Mouse (Mus musculus) bone marrow, adult 2 months (tissue): ENCODE results near the gene Slc7a15. TPM values are rescaled to one million over a fixed set of nuclear protein-coding genes. Genes with fewer than 3 reads are reported as not detected.
"Not testable (repeated sequence)": the region's sequence is repeated elsewhere in the genome, so short reads cannot be mapped to it uniquely, and the experiment has no call there.

Experiments used
- H3K27ac ChIP-seq: fragments of 200-500 bp; 2 replicates; pipeline ENCODE4 v1.5.1; 2012; ENCODE audit warnings: low read depth, mild to moderate bottlenecking, control low read depth, inconsistent platforms, low read length; ENCODE audit not compliant: control insufficient read depth, poor library complexity, insufficient read depth
- H3K4me1 ChIP-seq: fragments of 200-500 bp; 2 replicates; pipeline ENCODE4 v1.6.1; 2011; ENCODE audit warnings: low read length; ENCODE audit not compliant: control insufficient read depth, insufficient read depth
- H3K4me3 ChIP-seq: fragments of 200-500 bp; replicated peaks from 2 replicates; pipeline ENCODE3; 2011; ENCODE audit warnings: mild to moderate bottlenecking, low read depth, low read length, control low read depth; ENCODE audit not compliant: control insufficient read depth
- CTCF ChIP-seq: fragments of 200-500 bp; IDR thresholded peaks from 2 replicates; pipeline ENCODE4 v1.5.1; 2011; ENCODE audit warnings: low read length, control low read depth; ENCODE audit not compliant: control insufficient read depth, insufficient read depth
- POLR2A ChIP-seq: fragments of 200-500 bp; IDR thresholded peaks from 2 replicates; pipeline ENCODE4 v1.6.1; 2011; ENCODE audit warnings: low read depth, mild to moderate bottlenecking, control low read depth, low read length, borderline replicate concordance; ENCODE audit not compliant: control insufficient read depth
- WGBS: fragments of 180-500 bp; shearing (Covaris S2); methylation state at CpG from one replicate; pipeline ENCODE4 v1.1.7; 2018; 5-methylcytosine and 5-hydroxymethylcytosine counted together
- polyA plus RNA-seq: library from polyadenylated mRNA; stranded (reverse); fragments of >200 nt; gene quantifications from 2 replicates; pipeline ENCODE4 v1.2.4, GENCODE M21; 2011; ENCODE audit warnings: low replicate concordance; ENCODE audit not compliant: missing spikeins, insufficient read depth, insufficient read length

The Slc7a15 gene
- polyA plus RNA-seq, 1 experiment: not detected

- Histone ChIP-seq H3K27ac (no peak overlapping the region), H3K4me1 (no peaks in the 10 kb centered on the region), H3K4me3 (no peak overlapping the region)
- TF ChIP-seq CTCF: no peak
- TF ChIP-seq POLR2A: no peak
- 69% methylated on average over 11 of the region's 11 CpGs for WGBS
Observed at GRCm38 (mm10) chr12:8573405-8573804, 25.5 kb downstream of the Slc7a15 start.

- 39% methylated on average over 12 of the region's 12 CpGs for WGBS
- H3K4me3 ChIP-seq, H3K27ac ChIP-seq: not testable (repeated sequence)
Observed at GRCm38 (mm10) chr12:8571903-8572341, 26.9 kb downstream of the Slc7a15 start.

GRCm38 (mm10) chr12:8571287-8571902, 27.5 kb downstream of the Slc7a15 start:
- 74% methylated on average over 2 of the region's 2 CpGs for WGBS
- not testable (repeated sequence) for H3K4me3 ChIP-seq, H3K27ac ChIP-seq, H3K4me1 ChIP-seq

More at GRCm38 (mm10) chr12:8571903-8572341, 26.9 kb downstream of the Slc7a15 start:
- H3K4me1 ChIP-seq: not testable (repeated sequence)

GRCm38 (mm10) chr12:8562213-8562612, 36.7 kb downstream of the Slc7a15 start:
- H3K27ac ChIP-seq, H3K4me1 ChIP-seq, H3K4me3 ChIP-seq: not testable (repeated sequence)
- 90% methylated on average over 8 of the region's 8 CpGs for WGBS

DNA sequence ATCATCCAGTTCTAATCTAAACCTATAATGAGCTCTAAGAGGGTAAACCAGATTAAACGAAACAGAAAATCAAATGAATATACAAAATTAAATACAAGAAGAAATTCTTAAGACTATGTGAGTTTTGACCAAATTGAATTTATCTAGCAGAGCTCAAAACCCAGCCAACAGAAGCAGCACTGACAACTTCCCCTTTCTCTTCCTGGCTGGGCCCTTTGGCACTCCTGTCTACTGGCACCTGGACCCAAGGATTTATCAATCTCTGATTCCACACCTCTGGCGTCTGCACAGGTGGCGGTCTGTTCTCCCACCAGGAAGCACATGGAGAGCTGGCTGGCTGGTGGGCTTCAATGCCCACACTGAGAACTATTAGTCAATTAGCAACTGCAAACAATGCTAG, 39.0 kb downstream of the Slc7a15 start:
- not testable (repeated sequence) for H3K4me3 ChIP-seq, H3K4me1 ChIP-seq, H3K27ac ChIP-seq
- 33% methylated on average over 3 of the region's 3 CpGs for WGBS

- no peak for TF ChIP-seq CTCF
- no peak for TF ChIP-seq POLR2A
- Histone ChIP-seq H3K27ac (no peak overlapping the region), H3K4me3 (no peak overlapping the region), H3K4me1 (no peaks in the 10 kb centered on the region)
Observed at GRCm38 (mm10) chr12:8556189-8556588, 42.7 kb downstream of the Slc7a15 start.

- H3K4me1 ChIP-seq: no peaks in the 10 kb centered on the region
- no peak overlapping the region for H3K4me3 ChIP-seq
- TF ChIP-seq POLR2A: no peak
- TF ChIP-seq CTCF: no peak
- no peak overlapping the region for H3K27ac ChIP-seq
Observed at GRCm38 (mm10) chr12:8555419-8555818, 43.4 kb downstream of the Slc7a15 start.

DNA sequence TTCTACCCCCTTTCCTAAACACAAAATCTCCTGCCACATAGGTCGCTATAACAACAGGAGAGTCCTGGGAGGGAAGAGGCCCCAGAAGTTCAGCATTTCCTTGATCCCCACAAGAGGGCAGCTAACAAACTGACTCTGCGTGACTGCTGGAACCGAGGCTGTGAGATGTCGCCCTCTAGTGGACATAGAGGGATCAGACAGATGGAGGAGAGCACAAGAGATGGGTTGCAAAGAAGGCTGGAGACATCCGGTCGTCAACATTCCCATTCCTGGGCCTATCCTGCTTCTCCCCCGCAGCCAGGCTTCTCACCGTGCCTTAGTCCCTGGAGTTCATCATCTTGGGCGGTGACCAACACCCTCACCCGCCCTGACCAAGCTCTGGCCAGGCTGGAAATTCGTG, 51.5 kb downstream of the Slc7a15 start:
- no peak overlapping the region for H3K27ac ChIP-seq
- H3K4me1 ChIP-seq: no peaks in the 10 kb centered on the region
- no peak overlapping the region for H3K4me3 ChIP-seq
- TF ChIP-seq POLR2A (no peak), CTCF (peak; percentile 100)
- 19% methylated on average over 11 of the region's 11 CpGs for WGBS

DNA sequence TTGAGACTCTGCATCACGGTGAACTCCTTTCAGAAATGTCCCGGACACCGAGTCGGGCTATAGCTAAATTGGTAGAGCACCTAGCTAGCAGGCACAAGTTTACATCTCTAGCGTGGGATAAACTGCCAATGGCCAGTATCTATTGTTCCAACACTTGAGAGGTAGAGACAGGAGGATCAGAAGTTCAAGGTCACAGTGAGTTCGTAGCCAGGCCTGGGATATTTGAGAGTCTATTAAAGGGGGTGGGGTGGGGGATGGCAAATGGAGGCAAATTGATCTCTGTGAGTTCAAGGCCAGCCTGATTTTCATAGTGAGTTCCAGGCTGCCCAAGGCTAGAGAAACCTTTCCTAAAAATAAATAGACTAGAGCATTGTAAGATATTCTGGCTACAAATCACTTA, 52.1 kb downstream of the Slc7a15 start:
- H3K27ac ChIP-seq: no peak overlapping the region

More for the DNA sequence above, 52.1 kb downstream of the Slc7a15 start:
- WGBS: 86% methylated on average over 6 of the region's 6 CpGs
- no peaks in the 10 kb centered on the region for H3K4me1 ChIP-seq
- TF ChIP-seq POLR2A (no peak), CTCF (no peak)
- H3K4me3 ChIP-seq: no peak overlapping the region
